Mouse (Mus musculus): ENCODE data around the gene Phf11a. TPM values are rescaled to one million over a fixed set of nuclear protein-coding genes. Genes with fewer than 3 reads are reported as not detected.

Gene Phf11a
- polyA plus RNA-seq (2015; fragmentation: Nextera tagmentation; extraction: Ambion mirVana): 0.40 and 0.80 TPM in 2 replicates

DNA sequence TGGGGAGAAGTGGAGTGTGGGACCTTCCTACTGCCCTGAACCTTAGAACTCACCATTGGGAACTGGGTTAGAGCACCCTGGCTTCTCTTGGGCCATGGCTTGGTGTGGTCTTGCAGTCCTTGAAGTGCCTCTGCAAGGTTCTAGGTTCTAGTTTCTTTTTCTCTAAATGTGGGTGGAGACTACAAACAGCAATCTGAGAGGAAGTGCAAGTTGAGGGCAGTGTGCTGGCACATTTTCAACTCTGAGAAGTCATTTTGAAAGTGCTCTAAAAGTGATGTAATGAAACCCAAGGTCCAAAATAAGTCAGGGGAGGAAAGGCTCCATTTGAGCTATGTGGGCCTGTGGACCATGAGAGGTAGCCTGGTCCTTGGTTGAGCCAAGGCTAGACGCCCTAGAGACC lies at the start of gene Phf11a:
Phf11a (minus strand) TSS at position 132 of the 400 bp plus-strand sequence.

DNA sequence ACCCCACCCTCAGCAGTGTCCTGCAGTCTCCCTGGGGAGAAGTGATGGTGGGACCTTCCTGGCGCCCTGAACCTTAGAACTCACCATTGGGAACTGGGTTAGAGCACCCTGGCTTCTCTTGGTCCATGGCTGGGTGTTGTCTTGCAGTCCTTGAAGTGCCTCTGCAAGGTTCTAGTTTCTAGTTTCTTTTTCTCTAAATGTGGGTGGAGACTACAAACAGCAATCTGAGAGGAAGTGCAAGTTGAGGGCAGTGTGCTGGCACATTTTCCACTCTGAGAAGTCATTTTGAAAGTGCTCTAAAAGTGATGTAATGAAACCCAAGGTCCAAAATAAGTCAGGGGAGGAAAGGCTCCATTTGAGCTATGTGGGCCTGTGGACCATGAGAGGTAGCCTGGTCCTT lies 43.9 kb upstream of the Phf11a start, which contains the start of gene Phf11b:
Phf11b (minus strand) TSS at position 163 of the 400 bp plus-strand sequence.

DNA sequence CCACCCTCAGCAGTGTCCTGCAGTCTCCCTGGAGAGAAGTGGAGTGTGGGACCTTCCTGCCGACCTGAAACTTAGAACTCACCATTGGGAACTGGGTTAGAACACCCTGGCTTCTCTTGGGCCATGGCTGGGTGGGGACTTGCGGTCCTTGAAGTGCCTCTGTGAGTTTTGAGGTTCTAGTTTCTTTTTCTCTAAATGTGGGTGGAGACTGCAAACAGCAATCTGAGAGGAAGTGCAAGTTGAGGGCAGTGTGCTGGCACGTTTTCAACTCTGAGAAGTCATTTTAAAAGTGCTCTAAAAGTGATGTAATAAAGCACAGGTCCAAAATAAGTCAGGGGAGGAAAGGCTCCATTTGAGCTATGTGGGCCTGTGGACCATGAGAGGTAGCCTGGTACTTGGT lies 37.3 kb downstream of the Phf11a start, which contains the start of gene Gm6904:
Gm6904 (minus strand) TSS at position 161 of the 400 bp plus-strand sequence.

Other genes with a start within 250 kb of the Phf11a start
- not detected in 2 replicates for gene 1700129C05Rik, start 154.6 kb downstream of the Phf11a start, polyA plus RNA-seq (2015; fragmentation: Nextera tagmentation; extraction: Ambion mirVana)
- gene Gm5142, start 118.8 kb downstream of the Phf11a start, polyA plus RNA-seq (2015; fragmentation: Nextera tagmentation; extraction: Ambion mirVana): not detected in 2 replicates
- gene Rcbtb1, start 96.3 kb downstream of the Phf11a start, polyA plus RNA-seq (2015; fragmentation: Nextera tagmentation; extraction: Ambion mirVana): 12.7 and 14.6 TPM in 2 replicates
- not detected in 2 replicates for gene Gm6904, start 37.3 kb downstream of the Phf11a start, polyA plus RNA-seq (2015; fragmentation: Nextera tagmentation; extraction: Ambion mirVana)
- gene Phf11b, start 43.8 kb upstream of the Phf11a start, polyA plus RNA-seq (2015; fragmentation: Nextera tagmentation; extraction: Ambion mirVana): 2.6 and 4.7 TPM in 2 replicates
- gene Phf11d, start 67.9 kb upstream of the Phf11a start, polyA plus RNA-seq (2015; fragmentation: Nextera tagmentation; extraction: Ambion mirVana): 3.6 and 5.9 TPM in 2 replicates
- gene Phf11c, start 97.9 kb upstream of the Phf11a start, polyA plus RNA-seq (2015; fragmentation: Nextera tagmentation; extraction: Ambion mirVana): 0.73 and 0.89 TPM in 2 replicates
- gene Setdb2, start 143.4 kb upstream of the Phf11a start, polyA plus RNA-seq (2015; fragmentation: Nextera tagmentation; extraction: Ambion mirVana): 7.2 and 8.6 TPM in 2 replicates
- gene Cab39l, start 143.4 kb upstream of the Phf11a start, polyA plus RNA-seq (2015; fragmentation: Nextera tagmentation; extraction: Ambion mirVana): 19.8 and 21.2 TPM in 2 replicates